ENCODE assay signal across 7 mouse cellular contexts in the genomic region with DNA sequence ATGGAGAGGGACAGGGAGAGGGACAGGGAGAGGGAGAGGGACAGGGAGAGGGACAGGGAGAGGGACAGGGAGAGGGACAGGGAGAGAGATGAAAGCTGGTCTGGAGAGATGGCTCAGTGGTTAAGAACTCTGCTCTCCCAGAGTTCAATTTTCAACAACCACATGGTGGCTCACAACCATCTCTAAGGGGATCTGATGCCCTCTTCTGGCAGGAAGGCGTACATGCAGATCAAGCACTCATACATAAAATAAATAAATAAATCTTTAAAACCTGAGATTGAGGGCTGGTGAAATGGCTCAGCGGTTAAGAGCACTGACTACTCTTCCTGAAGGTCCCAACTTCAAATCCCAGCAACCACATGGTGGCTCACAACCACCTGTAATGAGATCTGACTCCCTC. TPM values are rescaled to one million over a fixed set of nuclear protein-coding genes. Genes with fewer than 3 reads are reported as not detected.
A peak's percentile ranks its signal among the peaks of the same experiment; 100 is the strongest.
DNase-seq lines count a peak whose midpoint lies in the region; ATAC-seq and TF ChIP-seq lines count a peak whose summit lies in the region.
"Not testable (repeated sequence)": the region's sequence is repeated elsewhere in the genome, so short reads cannot be mapped to it uniquely, and the experiment has no call there.

No protein-coding gene starts in this region.

- not testable (repeated sequence) for H3K36me3 ChIP-seq in heart, postnatal 0 days (replicated peaks; ENCODE audit: control insufficient read depth, insufficient read depth, low read length); lung, postnatal 0 days (ENCODE audit: insufficient read depth, low read length); midbrain, embryonic 14.5 days (ENCODE audit: control insufficient read depth, insufficient read depth, low read length)

- not testable (repeated sequence) for H3K27ac ChIP-seq in heart, postnatal 0 days (ENCODE audit: low read depth); lung, postnatal 0 days (ENCODE audit: low read length); midbrain, embryonic 14.5 days (replicated peaks; ENCODE audit: low read depth, low read length)

- in situ Hi-C loops in Patski (cut with MboI; ENCODE audit: low pct_unique_long_range_greater_than_20kb): not testable (repeated sequence)

- not testable (repeated sequence) for ATAC-seq in Patski; heart, postnatal 0 days (ENCODE audit: insufficient read depth, low read depth); lung, postnatal 0 days; midbrain, embryonic 14.5 days (ENCODE audit: low FRiP score, low TSS enrichment)

- not testable (repeated sequence) for H3K27me3 ChIP-seq in Patski; heart, postnatal 0 days (ENCODE audit: control insufficient read depth, insufficient read depth, low read length); lung, postnatal 0 days (replicated peaks; ENCODE audit: insufficient read depth, low read length); midbrain, embryonic 14.5 days (ENCODE audit: control insufficient read depth, insufficient read depth, low read length)

- POLR2A ChIA-PET in Patski (lab: Charles Lee): not testable (repeated sequence)

- not testable (repeated sequence) for H3K4me1 ChIP-seq in heart, postnatal 0 days (ENCODE audit: control insufficient read depth, insufficient read depth); lung, postnatal 0 days (ENCODE audit: insufficient read depth, low read depth, low read length); midbrain, embryonic 14.5 days (ENCODE audit: control insufficient read depth, insufficient read depth, low read length)

- H3K4me3 ChIP-seq in heart, postnatal 0 days (ENCODE audit: low read depth, low read length); lung, postnatal 0 days (ENCODE audit: low read depth, low read length); midbrain, embryonic 14.5 days (replicated peaks; ENCODE audit: low read depth, low read length): not testable (repeated sequence)

- CTCF ChIA-PET in Patski (lab: Charles Lee): not testable (repeated sequence)

- DNase-seq in Patski (ENCODE audit: low read depth, low spot score); heart, postnatal 0 days (ENCODE audit: low spot score): not testable (repeated sequence)
- DNase-seq in embryo, embryonic 10.5 days (ENCODE audit: low spot score): peak; percentile 12
- peak; percentile 4 for DNase-seq in kidney, postnatal 10 days
- peak; percentile 11 for DNase-seq in lung, postnatal 0 days (ENCODE audit: low spot score)
- DNase-seq in midbrain, embryonic 14.5 days: peak; percentile 4
- DNase-seq in thymus, postnatal 25 days: peak; percentile 6

- TF ChIP-seq EP300 in heart, postnatal 0 days (IDR thresholded peaks at IDR 0.05; ENCODE audit: low read depth); lung, postnatal 0 days (IDR thresholded peaks at IDR 0.05): not testable (repeated sequence)

- not testable (repeated sequence) for H3K9me3 ChIP-seq in heart, postnatal 0 days (replicated peaks; ENCODE audit: control insufficient read depth, low read length); lung, postnatal 0 days (ENCODE audit: low read length); midbrain, embryonic 14.5 days (ENCODE audit: control insufficient read depth, low read length)

- not testable (repeated sequence) for H3K4me2 ChIP-seq in heart, postnatal 0 days (ENCODE audit: low read depth, low read length); lung, postnatal 0 days (replicated peaks; ENCODE audit: low read depth, low read length); midbrain, embryonic 14.5 days (ENCODE audit: low read length)

- H3K9ac ChIP-seq in heart, postnatal 0 days (replicated peaks; ENCODE audit: low read depth, low read length); lung, postnatal 0 days (replicated peaks; ENCODE audit: low read depth); midbrain, embryonic 14.5 days (replicated peaks; ENCODE audit: low read length): not testable (repeated sequence)

- WGBS in heart, postnatal 0 days: 62% methylated on average over 2 of the region's 2 CpGs
- WGBS in lung, postnatal 0 days: 74% methylated on average over 2 of the region's 2 CpGs
- 83% methylated on average over 2 of the region's 2 CpGs for WGBS in midbrain, embryonic 14.5 days

- peak; percentile 45 for TF ChIP-seq CTCF in Patski (IDR thresholded peaks at IDR 0.05)
- peak; percentile 16; the same call in 1 of the 2 replicates for TF ChIP-seq CTCF in heart, postnatal 0 days (IDR thresholded peaks at IDR 0.05; ENCODE audit: low read depth)
- peak; percentile 55 for TF ChIP-seq CTCF in lung, postnatal 0 days (IDR thresholded peaks at IDR 0.05)

RNA-seq across cellular contexts. Expression of gene Klf8, which starts 38.1 kb away (rescaled TPM):
- polyA plus RNA-seq in Patski (2021): 0.32 TPM
- 0.04 and 0.31 TPM in 2 replicates for total RNA-seq in heart, postnatal 0 days (2014; rRNA removed; ENCODE audit: low replicate concordance)
- polyA plus RNA-seq in heart, postnatal 0 days (2015; fragmentation: Nextera tagmentation; extraction: Ambion mirVana): 0.27 and 0.29 TPM in 2 replicates
- polyA plus RNA-seq in lung, postnatal 0 days (2015; fragmentation: Nextera tagmentation; extraction: Ambion mirVana): 0.88 and 1.1 TPM in 2 replicates
- 6.4 and 6.9 TPM in 2 replicates for polyA plus RNA-seq in midbrain, embryonic 14.5 days (2014; fragmentation: Nextera tagmentation; extraction: Ambion mirVana)

RNA-seq across cellular contexts. Expression of gene Rragb, which starts 59.4 kb away (rescaled TPM):
- 13.8 TPM for polyA plus RNA-seq in Patski (2021)
- 0.08 and 8.6 TPM in 2 replicates for total RNA-seq in heart, postnatal 0 days (2014; rRNA removed; ENCODE audit: low replicate concordance)
- 0.56 and 0.60 TPM in 2 replicates for polyA plus RNA-seq in heart, postnatal 0 days (2015; fragmentation: Nextera tagmentation; extraction: Ambion mirVana)
- polyA plus RNA-seq in lung, postnatal 0 days (2015; fragmentation: Nextera tagmentation; extraction: Ambion mirVana): 0.29 and 0.58 TPM in 2 replicates
- polyA plus RNA-seq in midbrain, embryonic 14.5 days (2014; fragmentation: Nextera tagmentation; extraction: Ambion mirVana): 7.3 and 12.8 TPM in 2 replicates
